Mouse (Mus musculus): ENCODE results near the gene Atp2b4.
"Not testable (repeated sequence)": the region's sequence is repeated elsewhere in the genome, so short reads cannot be mapped to it uniquely, and the experiment has no call there.

Atp2b4 gene

DNA sequence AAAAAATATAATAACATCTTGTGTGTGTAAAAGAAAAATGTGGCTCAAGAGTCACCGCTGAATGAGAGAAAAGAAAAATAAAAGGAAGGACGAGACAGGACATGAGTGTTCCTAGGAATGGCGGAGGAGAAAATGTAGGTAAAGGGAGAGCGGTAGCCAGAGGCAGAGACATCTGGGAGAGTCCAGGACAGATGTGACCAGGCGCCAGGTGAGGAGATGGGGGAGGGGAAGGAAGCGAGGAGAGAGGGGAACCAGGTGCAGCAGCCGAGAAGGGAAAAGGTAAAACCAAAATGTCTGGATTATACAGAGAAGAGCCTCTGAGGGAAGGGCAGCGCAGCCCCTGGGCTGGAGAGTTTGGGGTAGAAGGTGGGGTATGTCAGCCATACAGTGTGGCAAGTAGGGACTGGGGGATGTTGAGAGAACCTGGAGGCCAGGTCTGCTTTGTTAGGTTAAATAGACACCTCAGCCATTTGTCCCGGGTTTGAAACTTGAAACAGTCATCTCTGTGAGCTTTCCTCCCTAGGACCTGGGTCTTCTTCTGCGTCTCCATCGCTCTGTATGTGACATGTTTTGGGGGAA, 107.2 kb downstream of the Atp2b4 start:
- no peak for DNase-seq

DNA sequence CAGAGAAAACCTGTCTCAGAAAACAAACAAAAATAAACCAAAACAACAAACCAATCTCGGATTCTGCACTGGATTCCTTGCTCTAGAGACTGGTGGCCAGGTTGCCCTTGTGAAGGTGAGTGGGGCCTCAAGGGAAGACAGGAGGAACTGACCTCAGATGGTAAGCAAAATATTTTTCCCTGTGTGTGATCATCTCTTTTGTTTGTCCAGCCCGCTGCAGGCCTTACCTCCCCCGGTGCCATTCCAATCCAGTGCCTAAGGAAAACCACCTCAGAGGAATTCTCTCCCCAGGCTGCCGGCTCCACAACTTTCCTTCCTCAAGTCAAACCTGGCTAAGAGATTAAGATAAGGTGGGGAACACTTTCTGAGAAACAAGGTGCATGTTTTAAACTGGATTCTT, 108.6 kb downstream of the Atp2b4 start:
- no peak for DNase-seq

DNA sequence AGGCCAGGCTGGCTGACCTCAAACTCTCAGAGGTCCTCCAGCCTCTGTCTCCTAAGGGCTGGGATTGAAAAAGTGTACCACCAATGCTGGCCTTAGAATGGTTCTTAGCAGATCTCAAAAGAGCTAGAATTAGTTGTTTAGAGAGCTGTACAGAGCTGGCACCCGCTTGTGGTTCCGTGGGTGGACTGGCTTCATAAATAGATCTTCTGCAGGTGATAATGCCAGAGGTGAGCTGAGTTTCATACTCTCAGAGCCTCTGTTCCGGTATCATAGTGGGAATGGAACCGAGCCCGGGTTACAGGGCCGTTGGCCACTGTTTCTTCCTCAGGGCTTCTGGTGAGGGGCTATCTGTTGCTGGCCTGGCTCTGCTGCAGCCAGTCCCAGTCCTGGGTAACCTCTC, 109.8 kb downstream of the Atp2b4 start:
- DNase-seq: no peak

DNA sequence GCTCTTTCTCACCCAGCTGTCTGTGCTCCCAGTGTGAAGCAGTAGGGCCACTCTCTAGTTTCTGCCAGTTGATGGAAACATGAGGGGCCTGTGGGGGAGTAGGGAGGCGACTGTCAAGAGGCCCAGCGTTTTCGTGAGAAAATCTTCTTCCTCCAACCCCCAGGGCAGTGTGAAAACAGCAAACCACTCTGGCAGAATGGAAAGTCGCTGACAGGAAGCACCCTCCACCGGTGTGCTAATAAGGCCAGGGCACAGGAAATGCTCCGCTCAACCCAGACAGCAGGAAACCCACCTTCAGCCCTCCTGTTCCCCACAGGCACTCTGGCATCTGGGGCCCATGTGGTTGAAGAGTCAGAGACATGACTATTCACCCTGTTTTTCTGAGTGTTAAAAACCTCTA, 110.9 kb downstream of the Atp2b4 start, which contains the start of gene Lax1:
Gene Lax1, minus strand, starts transcription at position 212 of the 400 bp plus-strand sequence.
- peak; percentile 16 to 33 for DNase-seq

DNA sequence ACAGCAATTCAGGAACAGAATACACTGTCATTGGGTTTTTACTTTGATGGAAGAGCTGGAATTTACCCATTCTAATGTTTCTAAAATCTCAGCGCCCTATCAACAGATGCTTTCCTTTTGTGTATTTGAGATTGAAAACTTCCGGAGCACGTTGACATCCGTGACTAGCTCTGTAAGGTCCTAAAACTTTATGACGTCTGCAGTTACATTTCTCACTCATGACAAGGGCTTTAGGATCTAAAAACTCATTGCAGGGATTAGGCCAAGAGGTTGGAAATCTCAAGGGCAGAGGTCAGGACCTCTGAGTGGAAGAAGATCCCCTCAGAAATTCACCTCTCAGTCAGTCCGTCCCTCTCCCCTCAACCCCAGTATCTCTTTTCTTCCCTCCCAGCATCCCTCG, 112.5 kb downstream of the Atp2b4 start:
- no peak for DNase-seq

DNA sequence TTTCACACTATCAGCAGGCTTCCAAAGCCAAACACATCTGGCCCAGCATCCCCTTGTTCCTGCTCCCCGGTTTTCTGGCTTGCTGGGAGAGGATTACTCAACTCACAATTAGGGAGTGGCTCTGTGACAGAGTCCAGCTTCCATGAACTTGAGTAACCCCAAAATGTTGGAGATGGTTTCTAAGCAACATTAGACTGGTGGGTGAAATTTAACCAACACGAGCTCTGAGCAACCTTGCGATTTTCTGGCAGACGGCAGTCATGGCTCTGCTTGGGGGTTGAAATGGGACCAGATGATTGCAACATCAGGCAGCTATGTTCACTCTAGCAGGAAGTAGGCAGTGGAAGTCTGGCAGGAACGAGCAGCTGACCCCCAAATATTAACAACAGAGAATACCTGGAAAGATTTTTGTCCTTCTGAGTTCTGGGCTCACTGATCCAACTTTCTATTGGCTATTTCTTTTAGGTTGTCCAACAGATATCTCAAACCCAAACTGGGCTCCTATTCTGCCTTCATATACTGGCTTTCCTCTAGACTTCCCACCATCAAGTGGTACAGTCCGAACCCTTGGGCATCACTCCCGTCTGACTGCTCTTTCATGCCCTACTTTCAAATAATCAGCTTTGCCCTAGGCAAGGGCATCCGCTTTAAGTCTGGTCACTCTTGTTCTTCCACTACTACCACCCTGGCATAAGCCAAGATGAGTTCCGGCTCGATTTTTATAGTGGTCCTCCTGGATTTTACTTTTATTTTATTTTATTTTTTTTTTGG, 114.9 kb downstream of the Atp2b4 start:
- DNase-seq: peak; percentile 79 to 83

DNA sequence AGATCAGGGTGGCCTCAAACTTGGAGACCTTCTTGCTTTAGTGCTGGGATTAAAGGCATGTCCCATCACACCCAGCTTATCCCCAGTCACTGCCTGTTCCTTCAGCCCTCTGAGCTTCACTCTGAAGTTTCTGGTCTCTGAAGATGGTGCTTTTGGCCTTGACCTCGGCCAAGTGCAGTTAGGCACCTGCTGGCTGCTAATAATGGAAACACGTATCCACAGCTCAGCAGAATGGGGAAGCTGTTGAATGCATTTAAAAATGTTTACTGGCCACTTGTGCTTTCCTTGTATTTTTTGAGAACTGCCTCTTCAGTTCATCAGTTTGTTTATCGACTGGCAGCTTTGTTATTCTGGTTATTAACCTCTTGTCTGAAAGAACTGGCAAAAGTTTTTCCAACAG, 129.0 kb downstream of the Atp2b4 start:
- no peak for DNase-seq

DNA sequence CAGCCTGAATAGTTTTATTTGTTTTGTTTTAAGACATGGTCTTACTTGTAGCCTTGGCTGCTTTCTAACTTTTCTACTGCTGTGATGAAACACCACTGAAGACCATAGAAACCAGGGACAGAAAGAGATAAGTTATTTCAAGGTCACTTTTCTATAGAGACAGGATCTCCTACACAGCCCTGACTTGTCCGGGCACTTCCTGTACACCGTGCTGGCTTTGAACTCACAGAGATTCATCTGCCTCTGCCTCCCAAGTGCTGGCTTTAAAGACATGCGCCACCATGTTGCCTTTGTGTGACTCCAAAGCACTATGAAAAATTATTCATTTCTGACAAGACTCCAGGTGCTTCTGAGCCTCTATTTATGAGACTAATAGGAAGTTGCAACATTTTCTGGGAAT, 129.6 kb downstream of the Atp2b4 start:
- DNase-seq: no peak

DNA sequence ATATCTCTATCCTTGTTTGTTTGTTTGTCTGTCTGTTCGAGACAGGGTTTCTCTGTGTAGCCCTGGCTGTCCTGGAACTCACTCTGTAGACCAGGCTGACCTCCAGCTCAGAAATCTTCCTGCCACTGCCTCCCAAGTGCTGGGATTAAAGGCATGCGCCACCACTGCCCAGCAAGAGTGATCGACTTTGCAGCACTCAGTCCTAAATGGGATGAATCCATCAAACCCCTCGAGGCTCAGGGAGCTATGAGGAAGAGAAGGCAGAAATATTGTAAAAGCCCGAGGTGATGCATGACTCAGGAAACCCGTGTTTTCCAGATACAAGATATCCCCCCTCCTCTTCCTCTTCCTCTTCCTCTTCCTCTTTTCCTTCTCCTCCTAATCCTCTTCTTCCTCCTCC, 130.1 kb downstream of the Atp2b4 start:
- no peak for DNase-seq

DNA sequence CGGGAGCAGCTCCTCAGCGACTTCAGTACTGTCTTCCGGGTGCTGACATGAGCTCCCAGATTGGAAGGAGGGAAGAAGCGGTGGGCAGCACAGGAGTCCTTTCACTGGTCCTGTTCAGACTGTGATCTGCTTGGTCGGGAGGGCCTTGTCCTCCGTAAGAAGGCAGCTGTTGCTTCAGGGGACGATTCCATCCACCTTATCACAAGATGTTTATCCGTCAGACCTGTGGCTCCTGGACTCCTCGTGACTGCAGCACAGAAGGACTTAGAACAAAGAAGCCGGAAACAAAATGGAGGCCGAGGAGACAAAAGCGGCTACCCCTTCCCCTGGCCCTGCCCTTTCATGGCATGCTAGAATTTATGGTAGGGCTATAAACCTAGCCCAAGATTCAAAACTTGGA, 130.7 kb downstream of the Atp2b4 start:
- no peak for DNase-seq

DNA sequence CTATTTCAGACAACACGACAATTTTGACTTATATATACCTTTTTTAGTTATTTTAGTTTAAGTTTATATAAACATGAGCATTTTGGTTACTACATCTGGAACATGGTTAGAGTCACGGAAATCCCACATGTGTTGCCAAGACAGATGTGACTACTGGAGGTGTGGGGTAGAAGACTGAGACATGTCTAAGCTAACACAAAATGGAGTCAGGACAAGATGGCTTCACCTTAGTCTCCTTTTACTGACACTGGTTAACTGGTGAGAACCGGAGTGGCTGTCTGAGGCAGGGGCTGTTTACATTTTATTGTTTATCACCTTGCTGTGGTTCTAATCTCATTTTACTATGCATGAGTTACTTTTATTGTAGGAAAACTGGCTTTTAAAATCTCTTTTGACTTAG, 132.2 kb downstream of the Atp2b4 start:
- no peak for DNase-seq

DNA sequence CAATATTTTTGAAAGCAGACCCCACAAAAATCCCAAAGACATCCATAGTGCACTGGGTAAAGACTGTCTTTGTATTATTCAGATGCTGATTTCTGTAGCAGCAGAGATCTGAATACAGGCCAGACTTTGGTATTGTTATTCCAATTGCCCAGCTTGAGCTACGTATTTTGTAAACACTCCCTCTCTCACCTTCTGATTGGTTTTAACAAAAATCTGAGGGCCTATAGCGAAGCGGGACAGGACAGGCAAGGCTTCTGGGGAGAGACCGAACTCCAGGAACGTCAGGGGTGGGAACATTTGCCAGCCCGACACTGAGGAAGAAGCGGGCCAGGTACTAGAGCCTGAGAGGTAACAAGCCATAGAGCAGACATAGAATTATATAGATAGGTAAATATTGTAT, 133.1 kb downstream of the Atp2b4 start:
- no peak for DNase-seq

DNA sequence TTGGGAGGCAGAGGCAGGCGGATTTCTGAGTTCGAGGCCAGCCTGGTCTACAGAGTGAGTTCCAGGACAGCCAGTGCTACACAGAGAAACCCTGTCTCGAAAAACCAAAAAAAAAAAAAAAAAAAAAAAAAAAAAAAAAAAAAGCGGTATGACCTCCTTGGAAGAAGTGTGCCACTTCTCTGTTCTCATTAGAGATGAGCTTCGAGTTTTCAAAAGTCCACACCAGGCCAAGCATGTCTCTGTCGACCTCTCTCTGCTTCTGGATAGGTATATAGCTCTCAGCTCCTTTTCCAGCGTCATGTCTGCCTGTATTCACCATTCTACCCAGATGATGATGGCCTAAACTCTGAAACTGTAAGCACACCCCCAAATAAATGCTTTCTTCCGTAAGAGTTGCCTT, 135.1 kb downstream of the Atp2b4 start:
- DNase-seq: not testable (repeated sequence)

DNA sequence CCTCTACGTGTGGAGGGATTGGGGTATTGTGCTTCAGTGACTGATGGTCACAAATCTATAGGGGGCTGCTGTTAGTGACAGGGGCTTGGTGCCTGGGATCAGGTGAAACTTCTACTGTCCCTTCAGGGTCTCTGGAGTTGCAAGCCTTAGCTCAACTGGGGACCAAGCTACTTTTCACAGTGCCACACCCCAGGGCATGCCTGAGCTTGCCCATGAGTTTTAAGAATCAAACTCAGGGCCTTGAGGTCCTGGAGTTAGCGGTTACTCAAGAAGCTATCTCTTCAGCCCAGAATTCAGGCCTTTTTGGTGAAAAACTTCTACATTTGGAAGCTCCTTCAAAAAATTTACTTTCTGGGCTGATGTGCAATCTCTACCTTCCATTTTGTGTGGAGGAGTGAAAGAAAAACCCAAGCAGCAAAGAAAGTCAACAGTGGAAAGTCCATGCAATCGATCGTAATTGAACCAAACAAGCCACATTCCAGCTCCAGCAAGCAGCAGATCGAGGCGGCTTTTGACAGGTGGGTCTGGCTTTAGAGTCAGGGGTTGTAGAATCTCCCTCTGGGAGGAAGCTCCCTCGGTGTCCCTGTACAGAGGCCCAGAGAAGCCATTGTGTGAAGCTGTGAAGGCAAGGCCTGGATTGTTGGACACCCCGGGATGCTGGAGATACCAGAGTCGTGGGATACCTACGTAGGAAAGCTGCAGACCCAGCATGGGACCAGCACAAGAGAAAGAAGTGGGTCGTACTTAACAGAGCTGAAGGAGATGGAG, 136.5 kb downstream of the Atp2b4 start:
- no peak for DNase-seq

DNA sequence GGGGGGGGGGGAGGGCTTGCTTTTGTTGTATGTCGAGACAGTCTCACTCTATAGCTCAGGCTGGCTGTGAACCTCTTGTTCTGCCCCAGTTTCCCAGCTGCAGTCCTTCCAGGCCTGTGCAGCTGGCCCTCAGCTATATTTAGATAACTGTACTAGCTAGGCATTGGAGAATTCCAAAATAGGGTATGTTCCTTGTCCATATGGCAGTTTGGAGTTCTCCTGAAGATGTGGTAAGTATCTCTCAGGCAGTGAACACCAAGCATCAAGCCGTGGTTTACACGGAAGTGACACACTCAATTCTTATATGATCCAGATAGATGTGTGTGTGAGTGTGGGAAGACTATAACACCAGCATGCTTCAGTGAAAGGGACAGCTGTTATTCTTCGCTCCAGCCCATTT, 137.4 kb downstream of the Atp2b4 start:
- no peak for DNase-seq

DNA sequence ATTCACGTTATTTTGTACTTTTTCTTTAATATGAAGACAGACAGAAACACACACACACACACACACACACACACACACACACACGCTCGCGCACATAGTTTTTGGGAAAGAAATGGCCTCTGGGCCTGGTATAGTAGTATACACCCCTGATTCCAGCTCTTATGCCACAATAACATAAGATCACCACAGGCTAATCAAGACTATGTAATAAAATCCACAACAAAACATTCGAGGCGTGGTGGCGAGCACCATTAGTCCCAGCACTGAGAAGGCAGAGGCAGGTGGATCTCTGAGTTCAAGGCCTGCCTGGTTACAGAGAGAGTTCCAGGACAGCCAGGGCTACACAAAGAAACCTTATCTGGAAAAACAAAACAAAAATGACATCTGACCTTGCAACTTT, 137.9 kb downstream of the Atp2b4 start:
- no peak for DNase-seq

DNA sequence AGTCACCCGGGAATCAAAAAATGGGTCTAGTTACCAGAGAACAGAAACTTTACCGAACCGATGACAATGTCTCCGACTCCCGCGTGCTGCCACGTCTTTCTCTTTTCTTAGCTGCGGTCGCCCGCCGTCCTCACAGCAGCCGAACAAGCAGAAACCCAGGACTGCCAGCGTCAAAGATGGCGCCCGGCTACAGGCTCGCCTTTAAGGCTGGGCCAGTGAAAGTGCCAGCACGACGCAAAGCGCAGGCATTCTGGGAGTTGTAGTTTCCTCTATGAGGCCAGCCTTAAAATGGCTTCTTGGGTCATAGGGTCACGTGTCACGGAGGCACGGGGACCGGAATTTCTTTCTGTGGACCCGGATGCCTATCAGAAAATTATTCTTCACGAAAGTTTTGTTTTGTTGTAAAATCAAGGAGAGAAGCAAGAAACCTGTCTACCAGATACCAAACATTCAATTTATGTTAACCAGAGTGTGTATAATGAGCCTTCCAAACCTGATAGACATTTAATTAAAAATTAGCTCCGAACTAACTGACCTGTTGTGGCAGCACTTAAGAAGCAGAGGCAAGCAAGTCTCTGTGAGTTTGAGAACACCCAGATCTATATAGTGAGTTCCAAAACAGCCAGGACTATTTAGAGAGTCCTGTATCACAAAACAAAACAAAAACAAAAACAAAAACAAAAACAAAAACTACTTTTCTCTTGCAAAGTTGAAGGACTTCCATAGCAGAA, 139.5 kb downstream of the Atp2b4 start, which contains the start of gene Gm38394:
Gene Gm38394, minus strand, starts transcription at position 116 of the 731 bp plus-strand sequence.
- DNase-seq: peak; percentile 94 to 96

DNA sequence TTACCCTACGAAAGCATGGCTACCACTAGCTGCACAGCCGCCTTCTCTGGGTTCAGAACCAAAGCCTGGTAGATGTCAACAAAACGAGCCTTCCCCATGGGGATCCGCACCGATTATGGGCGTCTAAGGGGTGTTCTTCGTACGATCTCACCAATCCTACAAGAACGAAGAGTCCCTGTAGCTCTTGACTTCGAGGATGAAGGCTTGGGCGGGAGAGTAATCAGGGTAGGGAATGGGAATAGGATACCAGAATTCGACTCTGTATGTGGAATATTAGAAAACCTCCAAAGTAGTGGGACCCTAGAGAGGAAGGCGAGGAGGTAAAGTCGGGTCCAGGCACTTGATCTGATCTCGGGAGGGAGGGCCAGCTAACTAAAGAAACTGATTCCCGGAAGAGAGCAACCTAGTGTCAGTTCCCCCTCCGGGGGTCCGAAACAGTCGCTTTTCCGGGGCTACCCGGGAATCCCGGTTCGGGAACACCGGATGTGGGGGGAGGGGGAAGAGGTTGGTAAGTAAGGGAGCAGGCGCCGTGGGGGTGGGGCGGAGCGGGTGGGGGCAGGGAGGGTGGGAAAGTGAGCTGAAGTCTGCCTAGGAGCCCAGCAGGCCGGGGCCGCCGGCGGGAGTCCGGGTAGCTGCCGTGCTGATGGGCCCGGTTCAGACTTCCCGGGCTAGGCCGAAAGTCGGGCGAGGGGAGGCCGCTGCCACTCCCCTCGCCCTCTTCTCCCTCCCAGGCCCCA, 140.2 kb downstream of the Atp2b4 start, which contains the start of gene Zbed6:
Gene Zbed6, minus strand, starts transcription at position 420 of the 737 bp plus-strand sequence.
- peak; percentile 64 to 80 for DNase-seq

DNA sequence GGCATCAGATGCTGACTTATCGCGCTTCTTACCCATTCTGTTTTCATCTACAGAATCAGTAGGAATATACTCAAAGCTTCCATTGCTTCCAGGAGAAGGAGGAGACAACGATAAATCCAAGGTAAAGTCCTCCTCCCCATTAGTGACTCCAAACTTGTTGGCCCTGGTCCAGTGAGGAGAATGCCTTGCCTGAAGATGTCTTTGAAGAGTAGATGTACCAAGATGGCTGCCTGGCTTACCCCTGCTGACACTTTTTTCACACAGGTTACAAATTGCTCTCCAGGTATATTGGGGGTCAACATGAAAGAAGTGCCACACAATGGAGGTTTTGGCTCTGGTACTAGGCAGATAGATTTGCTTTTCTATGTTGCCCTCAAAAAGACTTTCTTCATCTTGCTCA, 142.0 kb downstream of the Atp2b4 start:
- DNase-seq: no peak

DNA sequence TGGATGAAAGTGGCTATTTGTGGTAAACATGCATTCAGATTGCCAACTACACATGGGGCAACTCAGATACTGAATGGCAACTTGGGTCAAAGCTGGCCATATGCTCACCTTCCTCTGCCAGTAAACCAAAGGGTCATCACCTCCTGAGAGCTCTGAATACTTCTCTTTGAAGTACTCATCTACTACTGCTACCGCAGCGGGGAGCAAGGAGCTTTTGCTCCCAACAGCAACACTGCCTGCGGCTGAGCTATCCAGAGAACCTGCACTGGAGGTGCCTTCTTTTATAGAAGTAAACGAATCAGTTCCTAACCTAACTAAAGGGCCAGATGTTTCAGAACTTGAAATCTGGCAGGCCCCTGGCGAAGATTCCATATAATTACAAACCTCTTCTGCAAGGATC, 144.0 kb downstream of the Atp2b4 start:
- DNase-seq: no peak

DNA sequence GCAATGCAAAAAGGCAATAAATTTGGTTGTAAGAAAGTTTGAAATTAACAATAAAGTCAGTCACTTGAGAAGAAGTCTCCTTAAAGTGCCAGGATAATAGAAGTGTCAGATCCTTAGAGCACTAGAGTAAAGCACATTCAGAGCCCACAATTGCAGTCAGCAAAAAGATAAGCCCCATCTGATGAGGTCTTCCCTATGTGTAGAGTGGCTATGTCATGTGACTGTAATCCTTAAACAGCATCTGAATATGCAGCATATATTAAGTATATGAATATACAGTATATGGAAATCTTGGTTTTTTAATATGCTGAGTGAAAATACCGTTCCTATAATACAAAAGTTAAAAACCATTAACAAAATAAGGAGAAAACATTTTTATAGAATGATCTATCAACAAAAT, 147.8 kb downstream of the Atp2b4 start:
- no peak for DNase-seq
